Comparison of ENCODE assay signal across 24 mouse cellular contexts in genomic region chr1:172507701-172508100, GRCm38 (mm10). TPM values are rescaled to one million over a fixed set of nuclear protein-coding genes. Genes with fewer than 3 reads are reported as not detected.
A peak's percentile ranks its signal among the peaks of the same experiment; 100 is the strongest.
DNase-seq lines count a peak whose midpoint lies in the region; ATAC-seq and TF ChIP-seq lines count a peak whose summit lies in the region.
"Had no signal": no experiment of that assay in that cellular context is flagged by ENCODE, and none has a peak within 500 bp of the region (broad histone marks: within the 10 kb centered on the region; RNA-seq: fewer than 3 reads in every experiment).

No protein-coding gene starts in this region.

- H3K27me3 ChIP-seq in heart, embryonic 13.5 days (replicated peaks): no peaks in the 10 kb centered on the region
- H3K27me3 ChIP-seq in kidney, adult 2 months (replicated peaks; ENCODE audit: control insufficient read depth, insufficient read depth, low read length): no peaks in the 10 kb centered on the region
- no peaks in the 10 kb centered on the region for H3K27me3 ChIP-seq in liver, embryonic 11.5 days (replicated peaks; ENCODE audit: control insufficient read depth, insufficient read depth, low read length)
- H3K27me3 ChIP-seq in liver, embryonic 12.5 days (replicated peaks): no peaks in the 10 kb centered on the region
- no peaks in the 10 kb centered on the region for H3K27me3 ChIP-seq in myocyte (ENCODE audit: control insufficient read depth, insufficient read depth, insufficient read length)
- H3K27me3 ChIP-seq: hindbrain, embryonic 15.5 days had no signal

- H3K36me3 ChIP-seq in heart, embryonic 13.5 days: peaks cover 49% of the 10 kb centered on the region
- H3K36me3 ChIP-seq in kidney, adult 2 months (ENCODE audit: control insufficient read depth, insufficient read depth, low read length): peaks cover 2% of the 10 kb centered on the region; the same call in 1 of the 2 replicates
- H3K36me3 ChIP-seq in liver, embryonic 11.5 days (ENCODE audit: control insufficient read depth, insufficient read depth, low read length): peaks cover 17% of the 10 kb centered on the region
- peaks cover 44% of the 10 kb centered on the region for H3K36me3 ChIP-seq in liver, embryonic 12.5 days
- H3K36me3 ChIP-seq in myocyte (ENCODE audit: control insufficient read depth, insufficient read depth): peaks cover 30% of the 10 kb centered on the region
- H3K36me3 ChIP-seq: hindbrain, embryonic 15.5 days had no signal

- peak overlapping the region; percentile 73 for H3K27ac ChIP-seq in heart, embryonic 13.5 days (replicated peaks)
- no peak overlapping the region for H3K27ac ChIP-seq in kidney, adult 2 months (ENCODE audit: insufficient read depth, low read depth, low read length)
- H3K27ac ChIP-seq in liver, embryonic 11.5 days (ENCODE audit: low read depth, low read length): no peak overlapping the region
- H3K27ac ChIP-seq in liver, embryonic 12.5 days: no peak overlapping the region
- H3K27ac ChIP-seq: forebrain, embryonic 13.5 days; hindbrain, embryonic 15.5 days; midbrain, embryonic 10.5 days had no signal

- H3K4me1 ChIP-seq in heart, embryonic 13.5 days: peaks cover 90% of the 10 kb centered on the region
- peaks cover 27% of the 10 kb centered on the region for H3K4me1 ChIP-seq in kidney, adult 2 months (ENCODE audit: control insufficient read depth, insufficient read depth, low read length)
- peaks cover 39% of the 10 kb centered on the region for H3K4me1 ChIP-seq in liver, embryonic 11.5 days (replicated peaks; ENCODE audit: control insufficient read depth, insufficient read depth, low read length)
- peaks cover 80% of the 10 kb centered on the region for H3K4me1 ChIP-seq in liver, embryonic 12.5 days

- TF ChIP-seq CTCF in kidney, adult 2 months (conservative IDR thresholded peaks at IDR 0.05; ENCODE audit: insufficient read depth, insufficient read length, low read depth, low read length): no peak

- H3K4me2 ChIP-seq in heart, embryonic 13.5 days: no peak overlapping the region
- H3K4me2 ChIP-seq in liver, embryonic 11.5 days: no peak overlapping the region
- no peak overlapping the region for H3K4me2 ChIP-seq in liver, embryonic 12.5 days
- H3K4me2 ChIP-seq in myocyte (ENCODE audit: low read depth): no peak overlapping the region
- H3K4me2 ChIP-seq: forebrain, embryonic 13.5 days; hindbrain, embryonic 15.5 days had no signal

- H3K9ac ChIP-seq in heart, embryonic 13.5 days: no peak overlapping the region
- no peak overlapping the region for H3K9ac ChIP-seq in liver, embryonic 11.5 days (ENCODE audit: low read depth, low read length)
- H3K9ac ChIP-seq in liver, embryonic 12.5 days: no peak overlapping the region
- H3K9ac ChIP-seq: forebrain, embryonic 13.5 days; hindbrain, embryonic 15.5 days had no signal

- WGBS in heart, embryonic 13.5 days: 82% methylated on average over 3 of the region's 3 CpGs
- WGBS in kidney, adult 2 months: 71% methylated on average over 3 of the region's 3 CpGs
- WGBS in liver, embryonic 11.5 days: 85% methylated on average over 3 of the region's 3 CpGs
- WGBS in liver, embryonic 12.5 days (ENCODE audit: insufficient replicate concordance): 72% methylated on average over 3 of the region's 3 CpGs

- no peak overlapping the region for H3K4me3 ChIP-seq in heart, embryonic 13.5 days
- H3K4me3 ChIP-seq in kidney, adult 2 months (ENCODE audit: insufficient read depth, low read depth, low read length): no peak overlapping the region
- H3K4me3 ChIP-seq in liver, embryonic 11.5 days (ENCODE audit: low read depth, low read length): no peak overlapping the region
- H3K4me3 ChIP-seq in liver, embryonic 12.5 days: no peak overlapping the region
- no peak overlapping the region for H3K4me3 ChIP-seq in myocyte
- H3K4me3 ChIP-seq: forebrain, embryonic 13.5 days; hindbrain, embryonic 15.5 days; midbrain, embryonic 10.5 days had no signal

- no peak for ATAC-seq in heart, embryonic 13.5 days (ENCODE audit: extremely low read depth, insufficient number of reproducible peaks, low FRiP score, low TSS enrichment)
- 0 out of 2 replicates have a peak, but pooled peaks have one; percentile 1 for ATAC-seq in liver, embryonic 11.5 days (replicated peaks; ENCODE audit: low FRiP score)
- ATAC-seq in liver, embryonic 12.5 days: no peak
- ATAC-seq: activated CD4-positive, CD25-positive, alpha-beta regulatory T cell, adult 4 months; forebrain, embryonic 13.5 days had no signal

- TF ChIP-seq POLR2A in kidney, adult 2 months (IDR thresholded peaks at IDR 0.05; ENCODE audit: low read depth, low read length): no peak
- TF ChIP-seq POLR2A in myocyte (IDR thresholded peaks at IDR 0.05; ENCODE audit: insufficient read length, low read depth): no peak

- no peak for DNase-seq in heart, adult 8-10 months (ENCODE audit: low spot score)
- DNase-seq in kidney, adult 2 months: peak; percentile 76
- no peak for DNase-seq in kidney, postnatal 4 days
- DNase-seq in liver, embryonic 11.5 days (ENCODE audit: low spot score): no peak
- no peak for DNase-seq in layer of hippocampus, postnatal 10 days (ENCODE audit: low spot score in 2 of 2)
- DNase-seq: adrenal gland, adult 8-10 months; cerebellum, adult 2 months; cerebellum, postnatal 25 days; gastrocnemius, postnatal 36 days; left cerebral cortex, postnatal 4 days; lung, postnatal 36 days; thymus, postnatal 14 days had no signal

- no peaks in the 10 kb centered on the region for H3K9me3 ChIP-seq in heart, embryonic 13.5 days
- H3K9me3 ChIP-seq in liver, embryonic 11.5 days (ENCODE audit: control insufficient read depth, low read length): no peaks in the 10 kb centered on the region
- H3K9me3 ChIP-seq in liver, embryonic 12.5 days (replicated peaks): no peaks in the 10 kb centered on the region
- H3K9me3 ChIP-seq: forebrain, embryonic 13.5 days; hindbrain, embryonic 15.5 days; midbrain, embryonic 10.5 days had no signal

- H3K79me2 ChIP-seq in myocyte (ENCODE audit: control insufficient read depth, insufficient read depth): peaks cover 20% of the 10 kb centered on the region

- H3ac ChIP-seq in myocyte (ENCODE audit: control insufficient read depth, insufficient read length): no peak overlapping the region

TF ChIP-seq in myocyte, 11 proteins besides CTCF, POLR2A, EP300 and RAD21:
- no peak for TF ChIP-seq USF1 (IDR thresholded peaks at IDR 0.05; ENCODE audit: low read depth)
- no peak for TF ChIP-seq TCF3 (IDR thresholded peaks at IDR 0.05; ENCODE audit: insufficient read length, low read depth)
- TF ChIP-seq MAX (IDR thresholded peaks at IDR 0.05; ENCODE audit: low read depth): no peak
- TF ChIP-seq POLR2AphosphoS2 (IDR thresholded peaks at IDR 0.05; ENCODE audit: insufficient read length, low read depth): peak; percentile 30
- TF ChIP-seq REST (IDR thresholded peaks at IDR 0.05; ENCODE audit: insufficient read depth, insufficient read length): no peak
- no peak for TF ChIP-seq CEBPB (IDR thresholded peaks at IDR 0.05; ENCODE audit: insufficient read depth, poor library complexity, severe bottlenecking)
- no peak for TF ChIP-seq E2F4 (IDR thresholded peaks at IDR 0.05; ENCODE audit: insufficient read depth)
TF ChIP-seq in myocyte: peak in this region for 1.

RNA-seq across cellular contexts. Expression of gene Tagln2, which starts 7.9 kb away (rescaled TPM):
- 312 and 327 TPM in 2 replicates for polyA plus RNA-seq in heart, embryonic 13.5 days (2015; fragmentation: Nextera tagmentation; extraction: Ambion mirVana)
- 10 to 100 TPM; 37.8 to 77.3 (median 50.1) TPM for total RNA-seq in heart, adult 8-10 months (2022)
- 202 and 286 TPM in 2 replicates for polyA plus RNA-seq in kidney, adult 2 months (2012; rRNA removed)
- 248 and 257 TPM in 2 replicates for polyA plus RNA-seq in liver, embryonic 11.5 days (2014; fragmentation: Nextera tagmentation; extraction: Ambion mirVana)
- 177 and 178 TPM in 2 replicates for polyA plus RNA-seq in liver, embryonic 12.5 days (2016; fragmentation: Nextera tagmentation; extraction: Ambion mirVana)
- polyA plus RNA-seq in myocyte (2012; fragmentation: generic; extraction: Trizol): 393 TPM
- 10 to 100 TPM; 20.7 to 21.4 TPM for total RNA-seq in layer of hippocampus, postnatal 10 days (2021)

RNA-seq across cellular contexts. Expression of gene Cfap45, which starts 12.9 kb away (rescaled TPM):
- polyA plus RNA-seq in heart, embryonic 13.5 days (2015; fragmentation: Nextera tagmentation; extraction: Ambion mirVana): 1.9 and 2.4 TPM in 2 replicates
- under 1 TPM; 0.19 to 0.98 (median 0.46) TPM for total RNA-seq in heart, adult 8-10 months (2022)
- polyA plus RNA-seq in kidney, adult 2 months (2012; rRNA removed): 0.33 and 0.79 TPM in 2 replicates
- polyA plus RNA-seq in liver, embryonic 11.5 days (2014; fragmentation: Nextera tagmentation; extraction: Ambion mirVana): 0.77 and 1.4 TPM in 2 replicates
- 0.55 and 0.79 TPM in 2 replicates for polyA plus RNA-seq in liver, embryonic 12.5 days (2016; fragmentation: Nextera tagmentation; extraction: Ambion mirVana)
- not detected for polyA plus RNA-seq in myocyte (2012; fragmentation: generic; extraction: Trizol)
- 1 to 10 TPM; 3.3 to 4.9 TPM for total RNA-seq in layer of hippocampus, postnatal 10 days (2021)
- polyA plus RNA-seq: C2C12; liver, adult 2 months had no signal

RNA-seq across cellular contexts. Expression of gene Igsf9, which starts 26.1 kb away (rescaled TPM):
- polyA plus RNA-seq in heart, embryonic 13.5 days (2015; fragmentation: Nextera tagmentation; extraction: Ambion mirVana): 9.2 and 9.6 TPM in 2 replicates
- under 1 TPM; 0.12 to 0.87 (median 0.78) TPM for total RNA-seq in heart, adult 8-10 months (2022)
- polyA plus RNA-seq in kidney, adult 2 months (2012; rRNA removed): 15.4 and 20.7 TPM in 2 replicates
- polyA plus RNA-seq in liver, embryonic 11.5 days (2014; fragmentation: Nextera tagmentation; extraction: Ambion mirVana): 9.7 and 13.8 TPM in 2 replicates
- 3.9 and 4.2 TPM in 2 replicates for polyA plus RNA-seq in liver, embryonic 12.5 days (2016; fragmentation: Nextera tagmentation; extraction: Ambion mirVana)
- 0.77 TPM for polyA plus RNA-seq in myocyte (2012; fragmentation: generic; extraction: Trizol)
- total RNA-seq in layer of hippocampus, postnatal 10 days (2021): 10 to 100 TPM; 13.9 to 15.5 TPM
- polyA plus RNA-seq: activated CD4-positive, CD25-positive, alpha-beta regulatory T cell, adult 4 months had no signal

RNA-seq across cellular contexts. Expression of gene Slamf9, which starts 32.5 kb away (rescaled TPM):
- polyA plus RNA-seq in heart, embryonic 13.5 days (2015; fragmentation: Nextera tagmentation; extraction: Ambion mirVana): 1.2 and 1.3 TPM in 2 replicates
- total RNA-seq in heart, adult 8-10 months (2022): 1 to 10 TPM in 2 of 4 experiments, under 1 TPM in 2; 0.27 to 2.3 (median 1.1) TPM
- 19.2 and 20.2 TPM in 2 replicates for polyA plus RNA-seq in kidney, adult 2 months (2012; rRNA removed)
- polyA plus RNA-seq in liver, embryonic 11.5 days (2014; fragmentation: Nextera tagmentation; extraction: Ambion mirVana): 0.55 and 1.4 TPM in 2 replicates
- 1.1 and 1.3 TPM in 2 replicates for polyA plus RNA-seq in liver, embryonic 12.5 days (2016; fragmentation: Nextera tagmentation; extraction: Ambion mirVana)
- polyA plus RNA-seq in myocyte (2012; fragmentation: generic; extraction: Trizol): 4.7 TPM
- 1 to 10 TPM in 1 of 2 experiments, under 1 TPM in 1; 0.64 to 1.1 TPM for total RNA-seq in layer of hippocampus, postnatal 10 days (2021)
- total RNA-seq: hematopoietic stem cell, adult 5-6 weeks; layer of hippocampus, postnatal 14 days had no signal

RNA-seq across cellular contexts. Expression of gene Vsig8, which starts 48.0 kb away (rescaled TPM):
- polyA plus RNA-seq in heart, embryonic 13.5 days (2015; fragmentation: Nextera tagmentation; extraction: Ambion mirVana): 0.15 and 0.25 TPM in 2 replicates
- not detected for total RNA-seq in heart, adult 8-10 months (2022)
- polyA plus RNA-seq in kidney, adult 2 months (2012; rRNA removed): 0.38 and 0.41 TPM in 2 replicates
- not detected in 2 replicates for polyA plus RNA-seq in liver, embryonic 11.5 days (2014; fragmentation: Nextera tagmentation; extraction: Ambion mirVana)
- polyA plus RNA-seq in liver, embryonic 12.5 days (2016; fragmentation: Nextera tagmentation; extraction: Ambion mirVana): not detected in 2 replicates
- polyA plus RNA-seq in myocyte (2012; fragmentation: generic; extraction: Trizol): not detected
- total RNA-seq in layer of hippocampus, postnatal 10 days (2021): under 1 TPM; 0.51 to 0.85 TPM
- total RNA-seq: gastrocnemius, adult 18-20 months; gastrocnemius, postnatal 36 days; hematopoietic stem cell, adult 5-6 weeks; left cerebral cortex, postnatal 4 days; liver, adult 2 months had no signal
- polyA plus RNA-seq: activated CD4-positive, CD25-positive, alpha-beta regulatory T cell, adult 4 months; C2C12; liver, adult 2 months had no signal
